Mouse (Mus musculus) CH12.LX (cell line): ENCODE results near the gene Cldn7.

Experiments
- CTCF ChIP-seq, 2 experiments: IDR thresholded peaks in 1 of 2; conservative IDR thresholded peaks in 1 of 2; 2 replicates each; pipeline ENCODE4 v1.5.1; 2011 to 2012; ENCODE audit warnings: low read depth in 2 of 2, low read length in 2 of 2, improper control_type of control experiment in 1 of 2, inconsistent platforms in 1 of 2, mild to moderate bottlenecking in 1 of 2, moderate library complexity in 1 of 2
- GABPA ChIP-seq: IDR thresholded peaks from 2 replicates; pipeline ENCODE4 v1.6.1; 2012; ENCODE audit warnings: low read depth, low read length, improper control_type of control experiment, inconsistent platforms; ENCODE audit not compliant: insufficient replicate concordance
- HCFC1 ChIP-seq: IDR thresholded peaks from 2 replicates; pipeline ENCODE4 v1.6.1; 2012; ENCODE audit warnings: low read depth, mild to moderate bottlenecking, inconsistent platforms, low read length, improper control_type of control experiment
- POLR2A ChIP-seq: IDR thresholded peaks from 2 replicates; pipeline ENCODE4 v1.6.1; 2011; ENCODE audit warnings: low read depth, mild to moderate bottlenecking, improper control_type of control experiment, low read length
- UBTF ChIP-seq: IDR thresholded peaks from 2 replicates; pipeline ENCODE4 v1.6.1; 2012; ENCODE audit warnings: low read depth, mild to moderate bottlenecking, inconsistent platforms, low read length, improper control_type of control experiment, moderate library complexity
- USF1 ChIP-seq: IDR thresholded peaks from 2 replicates; pipeline ENCODE4 v1.6.1; 2014; ENCODE audit warnings: low read depth, mild to moderate bottlenecking, inconsistent platforms, low read length, improper control_type of control experiment
- ZC3H11A ChIP-seq: IDR thresholded peaks from 2 replicates; pipeline ENCODE4 v1.6.1; 2012; ENCODE audit warnings: low read depth, mild to moderate bottlenecking, inconsistent platforms, low read length, improper control_type of control experiment

GRCm38 (mm10) chr11:69917379-69917948 lies 47.1 kb upstream of the Cldn7 start:
- TF ChIP-seq CTCF (conservative IDR thresholded peaks at IDR 0.05 in 1 of 2, IDR thresholded peaks at IDR 0.05 in 1 of 2; ENCODE audit: low read depth in 2 of 2, low read length in 2 of 2) (no peak), USF1 (no peak), HCFC1 (no peak), ZC3H11A (no peak), GABPA (no peak), POLR2A (peak; percentile 53), UBTF (no peak)
